Mouse (Mus musculus): ENCODE results near the gene Defb3. TPM values are rescaled to one million over a fixed set of nuclear protein-coding genes. Genes with fewer than 3 reads are reported as not detected.
"Not testable (repeated sequence)": the region's sequence is repeated elsewhere in the genome, so short reads cannot be mapped to it uniquely, and the experiment has no call there.

The Defb3 gene
- not detected in 2 replicates for polyA plus RNA-seq (2012; ENCODE audit: insufficient read depth, insufficient read length, missing spikeins)

DNA sequence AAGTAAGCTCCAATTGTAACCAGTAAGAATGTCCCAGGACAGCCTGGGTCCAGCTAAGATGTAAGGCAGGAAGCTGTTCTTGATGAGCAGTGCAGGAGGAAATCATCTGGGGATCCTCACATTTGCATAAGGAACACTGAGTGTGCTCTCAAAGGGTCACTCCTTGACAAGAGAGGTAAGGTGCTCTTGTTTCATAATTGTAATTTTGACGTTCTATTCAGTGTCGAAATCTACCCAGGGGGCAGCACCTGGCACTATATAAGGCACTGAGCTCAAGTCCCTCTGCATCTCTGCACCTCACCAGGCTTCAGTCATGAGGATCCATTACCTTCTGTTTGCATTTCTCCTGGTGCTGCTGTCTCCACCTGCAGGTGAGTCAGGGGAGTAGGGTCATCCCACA lies at the start of gene Defb3:
Defb3 (plus strand) TSS at position 301 of the 400 bp plus-strand sequence.
- H3K27ac ChIP-seq (ENCODE audit: insufficient read depth, low read depth, low read length); H3K4me3 ChIP-seq (ENCODE audit: insufficient read depth, low read length); H3K4me1 ChIP-seq (ENCODE audit: control insufficient read depth, insufficient read depth, low read length): not testable (repeated sequence)

DNA sequence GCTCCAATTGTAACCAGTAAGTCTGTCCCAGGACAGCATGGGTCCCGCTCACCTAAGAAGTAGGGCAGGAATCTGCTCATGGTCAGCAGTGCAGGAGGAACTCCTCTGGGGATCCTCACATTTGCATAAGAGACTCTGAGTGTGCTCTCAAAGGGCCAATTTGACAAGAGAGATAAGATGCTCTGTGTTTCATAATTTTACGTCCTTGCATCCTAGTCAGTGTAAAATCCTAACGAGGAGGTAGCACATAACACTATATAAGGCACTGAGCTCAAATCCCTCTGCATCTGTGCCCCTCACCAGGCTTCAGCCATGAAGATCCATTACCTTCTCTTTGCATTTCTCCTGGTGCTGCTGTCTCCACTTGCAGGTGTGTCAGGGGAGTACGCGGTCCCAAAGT lies 45.9 kb upstream of the Defb3 start, which contains the start of gene Defb5:
Defb5 (plus strand) TSS at position 301 of the 400 bp plus-strand sequence.
- H3K4me3 ChIP-seq (ENCODE audit: insufficient read depth, low read length) = no peak within 1 kb of the TSS
- no peak within 1 kb of the TSS for H3K27ac ChIP-seq (ENCODE audit: insufficient read depth, low read depth, low read length)
- no peaks in the 10 kb centered on the region for H3K4me1 ChIP-seq (ENCODE audit: control insufficient read depth, insufficient read depth, low read length)
- TF ChIP-seq POLR2A (IDR thresholded peaks at IDR 0.05; ENCODE audit: borderline replicate concordance, low read depth, low read length) = no peak
- no peak for TF ChIP-seq CTCF (IDR thresholded peaks at IDR 0.05; ENCODE audit: low read depth, low read length)

DNA sequence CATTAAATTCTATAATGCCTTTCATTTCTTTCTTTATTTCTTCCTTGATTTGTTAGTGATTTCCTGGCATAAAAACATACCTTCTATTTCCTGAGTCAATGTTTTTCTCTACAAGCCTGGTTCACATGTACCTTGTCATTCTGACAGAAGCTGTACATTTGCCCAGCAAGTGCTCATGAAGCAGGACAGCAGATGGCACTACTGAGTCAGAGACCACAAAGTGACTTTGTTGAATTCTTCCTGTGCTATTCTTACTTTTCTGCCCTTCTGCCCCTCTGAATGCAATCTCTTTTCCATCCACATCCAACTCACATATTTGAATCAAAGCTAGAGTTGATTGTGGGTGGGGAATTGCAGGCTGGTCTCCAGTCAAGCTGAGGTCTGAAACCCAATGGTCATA lies 35.0 kb upstream of the Defb3 start:
- Histone ChIP-seq H3K4me1 (ENCODE audit: control insufficient read depth, insufficient read depth, low read length) (no peaks in the 10 kb centered on the region), H3K27ac (ENCODE audit: insufficient read depth, low read depth, low read length) (no peak overlapping the region), H3K4me3 (ENCODE audit: insufficient read depth, low read length) (no peak overlapping the region)
- TF ChIP-seq POLR2A (IDR thresholded peaks at IDR 0.05; ENCODE audit: borderline replicate concordance, low read depth, low read length) = no peak
- no peak for TF ChIP-seq CTCF (IDR thresholded peaks at IDR 0.05; ENCODE audit: low read depth, low read length)

DNA sequence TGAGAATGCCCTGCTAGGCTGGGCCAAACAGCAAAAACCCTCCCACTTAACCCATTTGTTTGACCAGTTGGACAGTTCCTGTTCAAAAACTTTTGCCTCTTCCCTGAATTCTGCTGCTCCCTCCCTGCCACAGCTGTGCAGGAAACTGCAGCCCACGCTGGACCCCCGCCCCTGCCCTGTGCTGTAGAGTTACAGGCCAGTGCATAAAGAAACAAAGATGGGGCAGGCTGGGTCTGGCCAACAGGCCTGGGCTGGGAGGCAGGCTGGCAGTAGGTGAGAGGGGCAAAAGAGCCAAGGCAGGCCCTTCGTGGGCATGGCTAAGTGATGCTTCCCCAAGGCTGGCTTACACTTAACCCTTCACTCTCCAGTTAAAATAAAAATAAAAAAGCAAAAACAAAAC lies 33.5 kb upstream of the Defb3 start:
- Histone ChIP-seq H3K4me3 (ENCODE audit: insufficient read depth, low read length) (no peak overlapping the region), H3K4me1 (ENCODE audit: control insufficient read depth, insufficient read depth, low read length) (no peaks in the 10 kb centered on the region), H3K27ac (ENCODE audit: insufficient read depth, low read depth, low read length) (no peak overlapping the region)
- TF ChIP-seq CTCF (IDR thresholded peaks at IDR 0.05; ENCODE audit: low read depth, low read length) (no peak), POLR2A (IDR thresholded peaks at IDR 0.05; ENCODE audit: borderline replicate concordance, low read depth, low read length) (no peak)

DNA sequence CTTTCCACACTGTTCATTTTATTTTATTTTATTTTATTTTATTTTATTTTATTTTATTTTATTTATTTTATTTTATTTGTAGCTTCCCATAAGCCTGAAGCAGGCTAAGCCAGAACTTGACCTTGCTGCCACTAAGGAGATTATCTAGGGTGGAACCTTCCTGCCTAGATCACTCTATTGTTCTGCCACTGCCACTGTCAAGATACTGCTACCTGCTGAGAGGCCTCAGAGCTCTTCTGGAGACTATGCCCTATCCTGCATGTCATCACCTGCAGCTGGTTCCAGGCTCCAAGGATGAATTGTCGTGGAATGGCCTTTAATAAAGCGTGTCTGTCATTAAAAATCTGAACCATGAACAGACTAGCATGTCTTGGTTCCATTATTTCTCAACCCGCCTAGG lies 5.2 kb downstream of the Defb3 start:
- H3K4me3 ChIP-seq (ENCODE audit: insufficient read depth, low read length); H3K27ac ChIP-seq (ENCODE audit: insufficient read depth, low read depth, low read length); H3K4me1 ChIP-seq (ENCODE audit: control insufficient read depth, insufficient read depth, low read length): not testable (repeated sequence)

DNA sequence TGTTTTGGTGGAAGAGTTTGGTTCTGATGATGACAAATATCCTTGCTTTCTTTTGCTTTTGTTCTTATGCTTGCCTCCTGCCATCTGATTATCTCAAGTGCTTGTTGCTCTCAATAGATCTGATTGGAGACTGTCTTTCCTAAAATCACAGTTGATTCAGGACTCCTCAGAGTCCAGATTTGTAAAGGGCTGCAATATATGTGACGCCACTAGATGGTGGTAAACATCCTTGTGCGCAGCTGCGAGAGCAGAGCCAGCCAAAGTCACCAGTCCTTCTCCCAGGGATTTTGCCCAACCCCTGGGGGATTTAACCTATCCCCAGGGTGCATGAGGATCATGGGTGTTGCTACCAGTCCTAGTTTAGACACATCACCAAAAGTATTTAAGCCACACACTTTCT lies 38.7 kb downstream of the Defb3 start:
- no peak overlapping the region for H3K4me3 ChIP-seq (ENCODE audit: insufficient read depth, low read length)
- TF ChIP-seq POLR2A (IDR thresholded peaks at IDR 0.05; ENCODE audit: borderline replicate concordance, low read depth, low read length) = no peak
- no peak for TF ChIP-seq CTCF (IDR thresholded peaks at IDR 0.05; ENCODE audit: low read depth, low read length)
- no peak overlapping the region for H3K27ac ChIP-seq (ENCODE audit: insufficient read depth, low read depth, low read length)
- no peaks in the 10 kb centered on the region for H3K4me1 ChIP-seq (ENCODE audit: control insufficient read depth, insufficient read depth, low read length)

Other genes starting within 250 kb of the Defb3 start
- gene Defb39, start 228.6 kb upstream of the Defb3 start, polyA plus RNA-seq (2012; ENCODE audit: insufficient read depth, insufficient read length, missing spikeins) = not detected in 2 replicates
- gene Defb12, start 178.5 kb upstream of the Defb3 start, polyA plus RNA-seq (2012; ENCODE audit: insufficient read depth, insufficient read length, missing spikeins) = not detected in 2 replicates
- gene Defb34, start 169.6 kb upstream of the Defb3 start, polyA plus RNA-seq (2012; ENCODE audit: insufficient read depth, insufficient read length, missing spikeins) = not detected in 2 replicates
- gene Gm45826, start 152.6 kb upstream of the Defb3 start, polyA plus RNA-seq (2012; ENCODE audit: insufficient read depth, insufficient read length, missing spikeins) = not detected in 2 replicates
- not detected in 2 replicates for gene Defb14, start 99.0 kb upstream of the Defb3 start, polyA plus RNA-seq (2012; ENCODE audit: insufficient read depth, insufficient read length, missing spikeins)
- gene Defb4, start 94.7 kb upstream of the Defb3 start, polyA plus RNA-seq (2012; ENCODE audit: insufficient read depth, insufficient read length, missing spikeins) = not detected in 2 replicates
- not detected in 2 replicates for gene Defb6, start 67.9 kb upstream of the Defb3 start, polyA plus RNA-seq (2012; ENCODE audit: insufficient read depth, insufficient read length, missing spikeins)
- not detected in 2 replicates for gene Defb46, start 53.4 kb upstream of the Defb3 start, polyA plus RNA-seq (2012; ENCODE audit: insufficient read depth, insufficient read length, missing spikeins)
- not detected in 2 replicates for gene Defb5, start 45.8 kb upstream of the Defb3 start, polyA plus RNA-seq (2012; ENCODE audit: insufficient read depth, insufficient read length, missing spikeins)
- not detected in 2 replicates for gene Defb8, start 154.2 kb downstream of the Defb3 start, polyA plus RNA-seq (2012; ENCODE audit: insufficient read depth, insufficient read length, missing spikeins)
- not detected in 2 replicates for gene Defb7, start 201.7 kb downstream of the Defb3 start, polyA plus RNA-seq (2012; ENCODE audit: insufficient read depth, insufficient read length, missing spikeins)

Measured in bone marrow macrophage, adult 2 months (primary cell).